Mouse (Mus musculus): ENCODE measurements around the gene Ptar1.

The Ptar1 gene

DNA sequence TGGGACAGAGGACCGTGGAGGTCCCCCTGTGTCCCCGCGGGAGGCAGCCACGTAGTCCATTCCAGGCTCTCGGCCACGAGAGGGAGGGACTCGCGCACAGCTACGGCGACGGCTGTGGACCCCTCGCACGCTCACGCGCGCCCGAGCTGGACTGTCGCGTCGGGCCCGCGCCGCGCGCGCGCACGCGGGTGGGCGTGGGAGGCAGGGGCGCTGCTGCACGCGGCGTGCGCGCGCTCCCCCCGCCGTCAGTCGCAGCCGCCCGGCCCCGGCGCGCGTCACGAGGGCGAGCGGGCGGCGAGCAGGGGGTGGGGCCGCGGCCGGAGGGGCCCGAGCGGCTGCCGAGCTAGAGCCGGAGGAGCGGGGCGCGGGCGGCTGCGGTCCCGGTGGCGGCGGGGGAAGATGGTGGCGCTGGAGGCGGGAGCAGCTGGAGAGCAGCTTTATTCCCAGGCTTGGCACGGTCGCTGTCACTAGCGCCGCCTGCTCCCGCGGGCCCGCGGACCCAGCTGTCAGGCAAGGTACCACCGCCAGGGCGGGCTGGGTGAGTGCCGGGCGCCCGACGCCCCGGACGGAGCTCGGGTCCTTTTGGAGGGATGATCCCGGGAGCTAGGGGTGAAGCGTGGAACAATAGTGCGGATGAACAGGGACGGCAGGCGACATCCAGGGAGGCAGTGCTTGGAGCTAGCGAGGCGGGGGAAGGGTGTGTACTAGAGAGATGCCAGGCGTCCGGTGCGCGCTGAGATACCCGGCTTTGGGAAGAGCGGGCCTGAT lies 71.5 kb downstream of the Ptar1 start, which contains the start of gene Apba1:
TSS of gene Apba1 (plus strand) at position 334 of the 768 bp plus-strand sequence.
- DNase-seq (ENCODE audit: low read depth, low spot score) = peak; percentile 75

DNA sequence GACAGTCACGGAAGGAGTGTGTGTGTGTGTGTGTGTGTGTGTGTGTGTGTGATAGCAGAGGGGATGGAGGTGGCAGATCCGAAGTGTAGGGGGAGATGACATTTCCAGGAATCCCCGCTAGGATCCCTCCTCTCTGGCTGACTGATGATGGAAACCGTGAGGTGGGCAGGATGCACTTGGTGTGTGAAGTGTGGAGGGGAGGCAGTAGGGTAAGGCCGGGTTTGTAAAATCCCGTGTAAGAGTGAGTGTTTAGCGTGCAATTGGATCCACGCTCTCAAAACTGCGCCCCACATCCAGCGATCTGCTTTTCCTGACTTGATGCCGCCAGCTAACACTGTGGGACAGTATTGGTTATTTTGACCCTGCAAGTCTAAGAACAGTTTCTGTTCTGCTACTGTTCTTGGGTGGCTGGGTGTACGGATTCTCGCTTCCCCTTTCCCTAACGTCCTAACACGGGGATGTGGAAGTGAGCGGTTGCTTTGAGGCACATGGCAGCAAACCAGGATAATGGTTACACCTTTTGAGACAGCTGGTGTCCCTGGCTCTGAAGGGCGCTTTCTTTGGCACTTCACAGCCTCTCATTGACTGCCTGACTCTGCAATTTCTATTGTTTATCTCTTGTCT lies 72.2 kb downstream of the Ptar1 start:
- no peak for DNase-seq (ENCODE audit: low read depth, low spot score)

DNA sequence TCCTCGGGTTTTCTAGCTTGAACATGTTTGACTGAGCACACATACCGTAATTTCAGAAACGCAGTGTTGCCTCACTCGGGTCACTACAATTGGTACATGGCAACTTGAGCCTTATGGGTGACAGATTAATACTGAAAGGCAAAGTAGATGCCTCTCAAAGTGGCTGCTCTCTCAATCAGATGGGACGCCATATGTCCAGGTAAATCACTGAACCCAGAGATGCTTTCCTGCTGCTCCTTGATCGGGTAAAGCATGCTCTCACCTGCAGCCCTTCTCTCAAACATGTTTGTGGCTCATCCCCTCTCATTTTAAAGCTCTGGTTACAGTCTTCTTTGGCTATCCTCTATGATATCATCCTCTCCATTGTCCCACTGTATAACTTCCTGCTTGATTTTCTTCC lies 76.1 kb downstream of the Ptar1 start:
- DNase-seq (ENCODE audit: low read depth, low spot score) = no peak

DNA sequence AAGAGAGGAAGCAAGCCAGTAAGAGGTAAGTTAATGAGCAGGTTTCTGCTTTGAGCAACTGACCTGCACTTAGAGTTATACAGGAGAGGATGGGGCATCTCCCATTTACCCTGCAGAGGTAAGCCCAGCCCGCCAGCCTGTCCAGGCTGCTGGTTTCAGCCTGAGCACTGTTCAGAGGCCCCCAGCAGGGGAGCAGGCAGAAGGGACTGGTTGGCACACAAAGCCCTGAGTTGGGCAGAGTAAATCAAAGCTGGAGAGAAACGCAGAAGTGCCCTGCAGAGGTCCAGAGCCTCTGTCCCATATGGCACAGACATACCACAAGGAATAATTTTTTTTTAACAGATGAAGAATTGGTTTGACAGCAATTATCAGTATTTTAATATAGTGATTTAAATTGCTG lies 76.8 kb downstream of the Ptar1 start:
- DNase-seq (ENCODE audit: low read depth, low spot score) = no peak

DNA sequence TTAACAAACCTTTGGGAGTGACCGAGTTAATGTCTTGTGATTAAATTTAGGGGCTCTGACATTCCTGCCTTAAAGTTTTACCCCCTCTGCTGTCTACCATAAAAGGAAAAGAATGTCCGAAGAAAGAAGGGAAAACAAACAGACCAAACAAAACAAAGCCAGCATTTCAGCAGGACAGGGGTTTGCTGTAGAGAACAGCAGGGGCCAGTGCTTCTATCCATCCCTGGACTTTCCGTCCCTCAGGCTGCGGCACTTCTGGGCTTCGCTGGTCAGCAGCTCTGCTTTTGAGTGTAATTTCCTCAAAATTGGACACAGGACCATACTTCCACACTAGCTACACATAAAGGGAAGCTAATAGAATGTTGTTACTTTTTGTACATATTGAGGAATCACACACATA lies 81.6 kb downstream of the Ptar1 start:
- no peak for DNase-seq (ENCODE audit: low read depth, low spot score)

DNA sequence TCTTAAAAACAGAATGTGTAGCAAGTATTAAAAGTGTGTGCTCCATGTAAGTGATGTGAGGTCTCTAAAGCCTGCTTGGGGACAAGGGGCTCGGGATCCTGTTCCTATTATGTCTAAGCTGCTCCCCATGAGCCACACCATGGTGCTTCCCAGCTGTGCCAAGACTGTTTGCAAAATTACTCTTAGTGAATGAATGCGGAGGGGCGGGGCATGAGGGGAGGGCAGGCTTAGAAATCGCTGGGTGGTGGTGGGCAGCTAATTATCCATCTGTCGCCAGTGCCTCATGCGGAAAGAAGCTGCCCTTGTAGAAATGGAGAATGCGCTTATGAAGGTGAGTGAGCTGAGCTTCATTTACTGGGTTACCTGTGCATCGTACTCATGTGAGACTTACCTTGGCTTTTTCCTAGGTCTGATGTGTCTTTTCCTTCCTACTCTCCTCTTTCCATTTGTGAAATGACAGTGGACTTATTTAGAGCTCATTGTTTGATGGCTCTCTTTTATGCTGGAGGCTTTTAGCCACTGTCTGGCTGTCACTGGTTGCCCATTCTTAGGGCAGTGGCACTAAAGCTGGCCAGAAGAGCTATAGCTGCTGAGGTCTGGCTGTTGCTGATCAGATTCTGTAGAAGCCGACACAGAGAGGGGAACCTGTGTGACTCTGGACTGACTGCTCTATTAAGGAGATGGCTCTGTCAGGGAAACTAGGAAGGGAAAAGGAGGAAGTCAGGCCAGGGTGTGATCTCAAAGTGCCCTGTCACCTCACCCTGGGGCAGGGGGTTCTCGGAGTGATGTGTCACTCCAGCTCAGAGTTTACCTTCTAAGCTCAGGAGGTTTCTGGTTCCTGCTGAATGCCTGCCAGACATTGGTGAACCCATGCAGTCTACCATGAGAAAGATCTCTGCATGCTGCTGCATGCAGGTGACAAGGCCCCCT lies 83.5 kb downstream of the Ptar1 start:
- DNase-seq (ENCODE audit: low read depth, low spot score) = no peak

DNA sequence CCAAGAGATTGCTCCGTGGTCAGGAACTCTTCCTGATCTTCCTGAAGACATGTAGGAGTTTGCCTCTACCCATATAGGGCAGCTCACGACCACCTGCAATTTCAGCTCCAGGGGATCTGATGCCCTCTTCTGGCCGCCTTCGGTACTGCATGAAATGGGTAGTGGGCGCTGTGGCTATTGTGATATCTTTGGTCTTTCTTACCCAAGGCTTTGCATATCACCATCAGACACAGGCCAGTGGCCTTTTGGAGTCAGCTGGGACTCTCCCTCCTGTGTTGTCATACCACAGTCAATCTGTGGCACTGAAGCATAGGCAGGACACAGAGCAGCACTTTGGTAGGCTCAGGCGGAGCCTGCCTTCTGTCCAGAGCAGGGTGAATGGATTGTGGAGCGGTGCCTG lies 84.7 kb downstream of the Ptar1 start:
- DNase-seq (ENCODE audit: low read depth, low spot score) = no peak

DNA sequence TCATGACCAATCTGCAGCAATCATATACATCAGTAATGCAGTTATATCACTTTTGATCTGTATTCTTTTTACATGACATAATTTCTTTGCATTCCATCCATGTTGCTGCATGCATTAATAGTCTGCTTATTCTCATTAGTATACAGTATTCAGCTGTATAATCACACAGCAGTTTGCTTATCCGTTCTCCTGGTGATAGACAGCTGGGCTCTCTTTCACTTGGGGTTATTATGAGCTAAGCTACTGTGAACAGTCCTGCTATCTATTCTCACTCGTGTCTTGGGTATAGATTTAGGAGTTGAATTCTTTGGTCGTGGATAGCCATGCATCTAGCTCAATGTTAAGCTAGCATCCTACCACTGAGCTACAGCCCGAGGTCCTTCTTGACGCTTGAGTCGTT lies 88.1 kb downstream of the Ptar1 start:
- no peak for DNase-seq (ENCODE audit: low read depth, low spot score)

DNA sequence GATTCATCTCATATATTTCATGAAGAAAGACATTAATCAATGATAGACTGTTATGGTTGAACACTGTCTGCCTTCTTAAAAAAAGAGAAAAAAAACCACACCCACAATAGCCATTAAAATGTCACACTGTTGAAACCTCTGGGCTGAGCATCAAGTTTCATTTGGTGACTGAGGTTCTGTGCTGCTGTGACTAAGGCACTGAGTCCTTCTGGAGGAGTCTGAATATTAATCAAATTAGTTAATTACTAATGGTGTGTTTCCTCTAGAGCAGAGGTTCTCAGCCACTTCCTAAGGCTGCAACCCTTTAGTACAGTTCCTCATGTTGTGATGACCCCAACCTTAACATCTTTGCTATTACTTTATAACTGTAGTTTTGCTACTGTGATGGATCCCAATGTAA lies 91.9 kb downstream of the Ptar1 start:
- DNase-seq (ENCODE audit: low read depth, low spot score) = no peak

DNA sequence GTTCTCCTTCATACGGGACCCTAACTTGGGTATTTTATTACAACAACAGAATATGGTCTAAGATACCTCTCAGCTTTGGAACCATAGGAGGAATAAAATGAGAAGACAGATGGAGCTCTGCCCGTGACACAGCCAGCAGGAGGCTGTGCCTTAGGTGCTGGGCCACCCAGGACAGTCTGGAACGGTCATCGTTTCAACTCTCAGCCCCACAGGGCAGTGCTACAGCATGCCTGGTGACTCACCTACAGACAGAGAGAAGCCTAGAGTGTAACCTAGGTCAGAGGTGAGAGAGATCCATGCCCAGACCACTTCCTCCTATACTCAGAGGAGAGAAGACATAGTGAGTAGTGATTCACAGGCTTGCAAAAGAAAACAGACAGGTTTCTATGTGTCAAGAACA lies 92.9 kb downstream of the Ptar1 start:
- DNase-seq (ENCODE audit: low read depth, low spot score) = no peak

All from brain, embryonic 18.5 days (tissue).